Mouse (Mus musculus) cortical plate, adult 2 months (tissue): ENCODE measurements at regions not wholly inside any gene's neighbourhood (a gene's known extent, or its start where the extent isn't known, plus 50 kb on each side); places are given as distances from the start of the nearest gene placed in this dataset.
"Not testable (repeated sequence)": the region's sequence is repeated elsewhere in the genome, so short reads cannot be mapped to it uniquely, and the experiment has no call there.

Experiments used
- H3K27ac ChIP-seq: fragments of 200-500 bp; 2 replicates; pipeline ENCODE4 v1.5.1; 2012; ENCODE audit warnings: low read length, control low read depth, inconsistent platforms; ENCODE audit not compliant: insufficient read depth
- H3K4me1 ChIP-seq: fragments of 200-500 bp; 2 replicates; pipeline ENCODE4 v1.6.1; 2011; ENCODE audit warnings: low read length; ENCODE audit not compliant: control insufficient read depth, insufficient read depth
- H3K4me3 ChIP-seq: fragments of 200-500 bp; 2 replicates; pipeline ENCODE4 v1.5.1; 2011; ENCODE audit warnings: mild to moderate bottlenecking, low read length, control low read depth; ENCODE audit not compliant: insufficient read depth
- CTCF ChIP-seq: fragments of 200-500 bp; IDR thresholded peaks from 2 replicates; pipeline ENCODE4 v1.5.1; 2011; ENCODE audit warnings: mild to moderate bottlenecking, control low read depth, low read length; ENCODE audit not compliant: insufficient read depth; ENCODE audit errors: extremely low read depth
- POLR2A ChIP-seq: fragments of 200-500 bp; IDR thresholded peaks from 2 replicates; pipeline ENCODE4 v1.6.1; 2011; ENCODE audit warnings: mild to moderate bottlenecking, low read length, control low read depth; ENCODE audit not compliant: insufficient read depth; ENCODE audit errors: extremely low read depth

DNA sequence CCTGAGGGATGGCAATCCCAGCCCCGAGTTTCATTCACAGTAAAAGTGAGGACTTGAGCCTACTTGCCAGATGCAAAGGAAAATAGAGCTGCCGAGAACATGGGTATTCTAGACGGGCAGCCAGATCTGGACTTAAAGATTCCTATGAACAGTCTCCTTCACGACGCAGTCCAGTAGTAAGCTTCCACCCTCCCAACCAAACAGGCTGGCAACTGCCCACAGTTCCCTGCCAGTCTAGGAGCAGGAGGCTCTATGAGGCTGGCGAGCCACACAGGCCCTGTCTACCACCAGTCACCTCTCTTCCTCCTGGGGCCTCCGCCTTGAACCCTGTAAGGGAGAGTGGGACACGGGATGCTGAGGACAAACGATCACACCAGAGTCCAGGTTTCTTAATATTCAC is 153.5 kb upstream of the Snrpn start:
- H3K4me1 ChIP-seq: no peaks in the 10 kb centered on the region
- TF ChIP-seq CTCF (no peak), POLR2A (no peak)
- H3K4me3 ChIP-seq: no peak overlapping the region
- H3K27ac ChIP-seq: no peak overlapping the region

DNA sequence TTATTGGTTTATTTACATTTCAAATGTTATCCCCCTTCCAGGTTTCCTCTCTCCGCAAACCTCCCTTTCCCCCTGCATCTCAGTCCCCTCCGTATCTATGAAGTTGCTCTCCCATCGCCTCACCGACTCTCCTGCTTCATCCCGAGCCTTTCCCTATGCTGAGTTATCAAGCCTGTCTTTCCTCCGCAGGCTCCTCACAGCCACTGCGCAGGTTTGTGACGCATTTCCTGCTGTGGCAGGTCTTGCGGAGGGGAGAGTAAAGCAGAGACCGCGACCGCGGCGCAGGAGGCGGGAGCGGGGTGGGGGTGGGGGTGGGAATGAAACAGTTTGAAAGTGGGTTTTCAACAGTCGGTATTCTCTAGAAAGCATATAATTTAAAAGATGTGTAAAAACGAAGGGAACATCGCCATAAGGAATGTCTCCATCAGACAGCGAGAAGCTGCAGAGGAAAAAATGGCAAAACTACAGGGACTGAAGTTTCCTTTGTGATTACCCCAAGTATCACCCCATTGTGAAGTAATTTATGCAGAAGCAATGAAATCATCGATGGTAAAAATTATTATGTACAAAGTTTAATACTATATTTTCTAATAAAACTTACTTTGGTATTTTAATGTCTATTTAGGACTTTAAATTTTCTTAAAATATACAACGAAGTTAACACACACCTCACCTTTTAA is 104.3 kb upstream of the Snrpn start:
- not testable (repeated sequence) for H3K4me1 ChIP-seq, H3K27ac ChIP-seq
- H3K4me3 ChIP-seq: peak overlapping the region; percentile 75
- peak; percentile 64 for TF ChIP-seq POLR2A

DNA sequence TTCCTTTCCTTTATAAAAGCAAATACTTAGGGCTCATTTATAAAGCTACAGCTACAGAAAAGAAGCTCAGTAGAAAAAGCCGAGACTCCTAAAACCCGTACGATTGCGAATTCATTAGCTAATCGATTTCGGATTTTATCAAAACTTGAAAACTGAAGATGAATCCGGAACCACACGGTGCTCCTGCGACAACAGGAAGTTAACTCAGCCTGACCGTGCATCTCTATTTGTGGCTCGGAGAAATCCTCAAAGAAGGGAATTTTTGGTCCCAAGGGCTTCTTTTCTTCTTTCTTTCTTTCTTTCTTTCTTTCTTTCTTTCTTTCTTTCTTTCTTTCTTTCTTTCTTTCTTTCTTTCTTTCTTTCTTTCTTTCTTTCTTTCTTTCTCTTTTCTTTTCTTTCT is 103.7 kb upstream of the Snrpn start:
- H3K27ac ChIP-seq, H3K4me1 ChIP-seq: not testable (repeated sequence)
- H3K4me3 ChIP-seq: peak overlapping the region; percentile 75

DNA sequence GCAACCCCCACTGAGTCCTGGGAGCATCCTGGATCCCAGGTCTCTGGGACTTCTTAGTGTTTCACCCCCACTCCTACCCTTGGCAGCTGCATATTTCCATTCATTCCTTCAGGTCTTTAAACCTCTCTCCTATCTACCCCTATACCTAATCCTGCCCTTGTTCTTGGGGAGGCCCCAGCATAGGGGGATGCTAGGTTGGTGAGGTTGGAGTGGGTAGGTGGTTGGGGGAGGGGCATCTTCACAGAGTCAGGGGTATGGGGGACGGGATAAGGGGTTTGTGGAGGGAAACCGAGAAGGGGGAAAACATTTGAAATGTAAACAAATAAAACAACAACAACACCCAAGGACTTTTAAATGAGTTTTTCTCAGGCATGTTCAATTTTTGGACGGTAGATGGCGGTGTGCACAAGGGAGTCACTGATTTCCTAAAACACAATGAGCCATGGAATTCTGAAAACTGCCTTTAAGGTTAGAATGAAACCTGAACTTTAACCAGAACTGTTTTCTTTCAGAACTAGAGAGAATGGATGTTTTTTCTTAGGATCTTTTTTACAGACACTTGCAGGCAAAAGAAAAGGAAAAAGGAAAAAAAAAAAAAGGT is 98.7 kb upstream of the Snrpn start:
- H3K27ac ChIP-seq, H3K4me3 ChIP-seq, H3K4me1 ChIP-seq: not testable (repeated sequence)

DNA sequence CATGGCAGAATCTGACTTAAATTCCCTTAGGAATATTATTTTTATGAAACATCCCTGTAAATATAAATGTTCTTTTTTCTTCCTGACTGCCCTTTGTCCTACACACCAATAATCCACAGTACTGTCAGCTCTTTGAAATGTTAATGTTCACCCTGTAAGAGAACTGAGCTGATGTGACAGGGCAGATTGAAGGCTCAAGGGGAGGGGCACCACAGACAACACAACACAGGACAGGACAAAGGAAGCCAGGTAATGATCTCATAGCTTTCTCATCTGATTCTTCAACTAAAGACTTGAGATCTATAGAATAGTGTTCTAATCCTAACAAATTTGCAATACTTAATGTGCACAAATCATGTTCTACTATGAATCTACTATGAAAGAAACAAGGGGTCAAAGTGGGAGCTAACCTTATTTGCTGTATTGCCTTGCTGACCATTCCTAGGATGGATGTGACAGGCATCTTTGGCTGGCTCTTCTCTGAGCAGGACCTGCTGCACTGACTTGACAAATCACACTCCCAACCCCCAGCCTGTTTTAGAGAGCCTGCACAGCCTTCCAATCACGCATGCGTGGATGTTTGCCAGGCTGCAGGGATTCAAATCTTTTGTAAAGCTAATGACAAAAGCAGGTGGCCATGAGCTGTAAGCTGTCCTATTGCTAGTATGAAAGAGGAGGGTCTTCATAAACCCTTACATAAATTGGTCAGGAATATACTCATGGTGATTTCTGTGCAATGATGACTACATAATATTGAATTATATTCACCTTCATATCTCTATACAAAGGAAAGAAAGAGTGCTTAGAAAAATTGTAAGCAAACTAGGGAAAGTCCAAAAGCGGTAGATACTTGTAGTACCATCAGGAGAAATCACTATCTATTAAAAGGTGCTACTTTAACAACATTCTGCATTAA is 76.6 kb upstream of the Snrpn start:
- not testable (repeated sequence) for H3K4me1 ChIP-seq, H3K4me3 ChIP-seq, H3K27ac ChIP-seq
